Comparison of ENCODE assay signal across 12 mouse cellular contexts in the genomic region with DNA sequence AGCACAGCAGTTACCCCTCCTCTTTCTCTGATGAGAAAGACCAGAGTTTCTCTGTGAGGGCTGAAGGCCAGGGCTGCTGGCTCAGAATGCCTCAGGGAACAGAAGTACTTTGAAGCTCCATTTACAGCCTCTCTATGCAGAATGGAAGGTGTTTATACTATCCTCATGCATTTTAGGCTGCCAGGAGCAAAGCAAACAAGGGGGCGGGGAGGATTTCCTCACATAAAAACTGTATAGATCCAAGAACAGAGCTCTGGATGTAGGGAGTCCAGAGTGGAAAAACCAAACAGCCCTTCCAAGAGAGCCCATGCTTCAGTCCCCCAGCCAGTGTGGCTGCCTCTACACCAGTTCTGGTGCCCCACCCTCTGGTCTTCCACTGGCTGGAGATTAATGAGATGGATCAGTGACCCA.
A peak's percentile ranks its signal among the peaks of the same experiment; 100 is the strongest.
DNase-seq lines count a peak whose midpoint lies in the region; ATAC-seq lines count a peak whose summit lies in the region.
"Had no signal": no experiment of that assay in that cellular context is flagged by ENCODE, and none has a peak within 500 bp of the region (broad histone marks: within the 10 kb centered on the region; RNA-seq: fewer than 3 reads in every experiment).

No protein-coding gene starts in this region.

- no peaks in the 10 kb centered on the region for H3K9me3 ChIP-seq in kidney, embryonic 14.5 days (ENCODE audit: control insufficient read depth, low read length)
- H3K9me3 ChIP-seq in midbrain, embryonic 13.5 days = no peaks in the 10 kb centered on the region

- no peaks in the 10 kb centered on the region for H3K36me3 ChIP-seq in kidney, embryonic 14.5 days (ENCODE audit: control insufficient read depth, insufficient read depth, low read length)
- H3K36me3 ChIP-seq in midbrain, embryonic 13.5 days = peaks cover 9% of the 10 kb centered on the region; the same call in 1 of the 2 replicates

- no peaks in the 10 kb centered on the region for H3K27me3 ChIP-seq in kidney, embryonic 14.5 days (ENCODE audit: control insufficient read depth, insufficient read depth, low read length)
- no peaks in the 10 kb centered on the region for H3K27me3 ChIP-seq in midbrain, embryonic 13.5 days

- ATAC-seq in kidney, embryonic 14.5 days (ENCODE audit: low FRiP score, low TSS enrichment) = peak; percentile 82
- peak; percentile 66; the same call in 1 of the 2 replicates for ATAC-seq in midbrain, embryonic 13.5 days
- no peak for ATAC-seq in erythroid progenitor cell, adult 5-6 weeks (replicated peaks; ENCODE audit: low FRiP score, poor library complexity, severe bottlenecking)
- ATAC-seq: activated CD4-positive, CD25-positive, alpha-beta regulatory T cell, adult 4 months had no signal

- no peak overlapping the region for H3K27ac ChIP-seq in kidney, embryonic 14.5 days (ENCODE audit: low read depth, low read length)
- H3K27ac ChIP-seq in midbrain, embryonic 13.5 days = no peak overlapping the region; the same call in 1 of the 2 replicates

- H3K4me1 ChIP-seq in kidney, embryonic 14.5 days (ENCODE audit: control insufficient read depth, insufficient read depth, low read length) = peaks cover 8% of the 10 kb centered on the region
- H3K4me1 ChIP-seq in midbrain, embryonic 13.5 days (replicated peaks) = peaks cover 22% of the 10 kb centered on the region

- no peak overlapping the region for H3K4me3 ChIP-seq in kidney, embryonic 14.5 days (ENCODE audit: low read length)
- H3K4me3 ChIP-seq in midbrain, embryonic 13.5 days (replicated peaks) = no peak overlapping the region

- WGBS in kidney, embryonic 14.5 days = 14% methylated on average over 1 of the region's 1 CpGs
- WGBS in midbrain, embryonic 13.5 days = 77% methylated on average over 1 of the region's 1 CpGs

- DNase-seq in kidney, adult 8-10 months = no peak
- DNase-seq in embryo, embryonic 10 days (ENCODE audit: low spot score) = peak; percentile 24
- DNase-seq in forelimb bud, embryonic 11.5 days (ENCODE audit: low read depth, low spot score) = peak; percentile 29
- DNase-seq in layer of hippocampus, adult 11-12 months (ENCODE audit: low spot score) = no peak
- DNase-seq in urinary bladder, postnatal 25 days (ENCODE audit: low spot score) = no peak
- DNase-seq: cerebellum, adult 11-12 months; heart, postnatal 4 days; thymus, postnatal 14 days had no signal

- no peak overlapping the region for H3K9ac ChIP-seq in kidney, embryonic 14.5 days (ENCODE audit: low read depth, low read length)
- no peak overlapping the region for H3K9ac ChIP-seq in midbrain, embryonic 13.5 days (replicated peaks)

- H3K4me2 ChIP-seq in kidney, embryonic 14.5 days (replicated peaks; ENCODE audit: low read depth, low read length) = no peak overlapping the region
- H3K4me2 ChIP-seq in midbrain, embryonic 13.5 days (replicated peaks) = no peak overlapping the region

Comparison
In these comparisons a context has a peak if more than half of its experiments do, and no peak if none do; other contexts are left out.
1. DNase-seq: peak in embryo, embryonic 10 days (single experiment) and forelimb bud, embryonic 11.5 days (single experiment); none in kidney, adult 8-10 months (0 of 2), layer of hippocampus, adult 11-12 months (single experiment) and urinary bladder, postnatal 25 days (single experiment).